Mouse (Mus musculus) frontal cortex, adult (tissue): ENCODE measurements at regions not wholly inside any gene's neighbourhood (a gene's known extent, or its start where the extent isn't known, plus 50 kb on each side); places are given as distances from the start of the nearest gene placed in this dataset.

Experiments
- ATAC-seq: cut with Nextera tagmentation; 2 replicates; pipeline ENCODE4 v1.9.2; 2017; ENCODE audit warnings: mild to moderate bottlenecking, moderate library complexity, mixed read lengths; ENCODE audit not compliant: low TSS enrichment

DNA sequence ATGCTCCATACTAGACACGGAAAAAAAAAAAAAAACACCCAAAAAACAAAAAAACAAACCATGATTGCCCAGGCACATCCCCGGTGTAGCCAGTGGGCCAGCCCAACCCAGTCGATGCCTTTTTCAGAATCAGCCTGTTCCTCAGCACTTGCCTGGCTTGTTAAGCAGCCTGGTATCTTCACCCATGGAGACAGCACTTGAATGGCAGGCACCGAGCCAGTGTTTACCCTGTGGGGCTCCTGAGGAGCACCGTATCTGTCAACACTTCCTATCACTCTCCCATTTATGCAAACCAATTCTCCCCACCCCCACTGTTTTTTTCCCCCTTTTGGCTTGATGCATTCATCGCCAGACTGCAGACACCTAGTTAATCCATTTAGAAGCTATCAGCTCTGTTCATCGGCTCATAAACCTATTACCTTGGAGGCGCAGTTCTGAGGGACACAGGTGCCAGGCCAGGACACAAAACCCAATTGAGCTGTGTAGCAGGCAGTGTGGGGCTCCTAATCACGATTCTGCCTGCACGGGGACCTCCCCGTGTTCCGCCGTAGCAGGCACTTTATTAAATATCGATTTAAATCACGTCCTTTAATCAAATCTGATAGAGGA lies 537.8 kb downstream of the Ofcc1 start:
- no peak for ATAC-seq

DNA sequence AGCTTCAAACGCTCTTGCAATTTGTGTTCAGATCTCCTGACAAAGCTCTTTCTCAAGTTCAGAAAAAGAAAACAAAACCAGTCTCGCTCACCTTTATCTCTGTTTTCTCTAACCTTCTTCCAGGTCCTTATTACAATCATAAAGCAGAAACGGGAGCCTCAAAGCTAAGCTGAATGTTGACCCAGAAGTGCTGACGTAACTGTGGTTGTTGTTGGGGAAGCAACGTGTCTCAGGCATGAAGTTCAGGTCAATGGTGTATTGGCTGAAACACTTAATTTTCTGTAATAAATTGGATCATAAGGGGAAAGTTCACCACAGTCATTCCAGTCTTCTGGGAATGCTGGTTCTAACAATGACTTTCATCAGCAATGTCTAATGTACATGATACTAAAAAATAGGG lies 586.7 kb downstream of the Ofcc1 start:
- no peak for ATAC-seq

DNA sequence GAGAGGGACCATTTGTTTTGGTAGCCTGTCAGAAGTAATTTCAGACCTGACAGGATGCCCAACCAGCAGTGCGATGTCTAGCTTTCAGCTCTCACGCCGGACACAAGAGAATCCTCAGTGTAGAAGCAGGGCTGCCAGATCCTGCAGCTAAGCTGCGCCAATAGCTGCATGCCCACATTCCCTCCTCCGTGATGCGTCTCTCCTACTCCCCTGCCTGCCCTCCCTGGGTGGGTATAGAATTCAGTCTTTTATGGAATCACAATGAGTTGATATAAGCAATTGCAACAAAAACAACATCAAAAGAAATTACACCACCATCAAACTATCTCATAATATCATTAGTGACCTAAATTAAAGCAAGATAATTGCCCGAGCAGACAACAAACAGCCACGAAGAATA lies 587.1 kb downstream of the Ofcc1 start:
- no peak for ATAC-seq

DNA sequence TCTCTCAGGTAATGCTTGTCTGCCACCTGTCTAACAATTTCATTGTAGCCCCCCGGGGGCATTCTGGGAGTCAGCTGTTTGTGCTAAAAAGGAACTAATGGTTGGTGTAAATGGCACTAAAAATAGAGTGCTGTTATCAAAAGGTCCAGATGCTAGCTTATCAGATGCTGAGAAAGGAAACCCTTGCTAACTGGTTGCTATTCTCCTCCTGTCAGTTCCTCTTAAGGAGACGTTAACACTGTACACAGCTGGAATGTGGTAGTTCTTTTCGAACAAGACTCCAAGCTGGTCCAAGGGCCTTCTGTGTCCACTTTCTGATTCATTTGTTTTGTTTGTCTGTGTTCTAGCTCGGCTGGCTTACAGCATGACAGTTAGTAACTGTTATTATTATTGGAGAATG lies 592.0 kb downstream of the Ofcc1 start:
- no peak for ATAC-seq

- no peak for ATAC-seq
Observed at GRCm38 (mm10) chr13:39766897-39767296, 594.4 kb downstream of the Ofcc1 start.
